Mouse (Mus musculus) layer of hippocampus, adult 9-10 months (tissue): ENCODE results near the gene Coq10a.

Source experiments
- DNase-seq: peaks from one replicate; pipeline ENCODE4 v3.0.0; 2022; ENCODE audit warnings: low spot score

Coq10a gene

GRCm38 (mm10) chr10:128385902-128386301 is 17.1 kb upstream of the Coq10a start:
- no peak for DNase-seq

- DNase-seq: no peak
Measured at GRCm38 (mm10) chr10:128382482-128382881, 13.7 kb upstream of the Coq10a start.

- no peak for DNase-seq
Measured at GRCm38 (mm10) chr10:128380565-128380964, 11.8 kb upstream of the Coq10a start.

GRCm38 (mm10) chr10:128379260-128379659 is 10.5 kb upstream of the Coq10a start:
- no peak for DNase-seq

- DNase-seq: no peak
Measured at GRCm38 (mm10) chr10:128378462-128378861, 9.7 kb upstream of the Coq10a start.

- DNase-seq: no peak
Measured at GRCm38 (mm10) chr10:128377940-128378448, 9.2 kb upstream of the Coq10a start.

- DNase-seq: no peak
Measured at GRCm38 (mm10) chr10:128377222-128377939, 8.6 kb upstream of the Coq10a start.

- no peak for DNase-seq
Measured at GRCm38 (mm10) chr10:128376455-128377211, 7.8 kb upstream of the Coq10a start, which contains the start of gene Ankrd52. Gene Ankrd52, plus strand, starts transcription at chr10:128377115.

- no peak for DNase-seq
Measured at GRCm38 (mm10) chr10:128376099-128376454, 7.3 kb upstream of the Coq10a start.

GRCm38 (mm10) chr10:128374393-128374792 is 5.6 kb upstream of the Coq10a start:
- DNase-seq: no peak

GRCm38 (mm10) chr10:128372989-128373748 is 4.4 kb upstream of the Coq10a start:
- DNase-seq: no peak

GRCm38 (mm10) chr10:128372142-128372541 is 3.3 kb upstream of the Coq10a start:
- DNase-seq: no peak

- no peak for DNase-seq
Measured at GRCm38 (mm10) chr10:128370601-128371000, 1.8 kb upstream of the Coq10a start.

- no peak for DNase-seq
Measured at GRCm38 (mm10) chr10:128370021-128370420, 1.2 kb upstream of the Coq10a start.

- DNase-seq: no peak
Measured at GRCm38 (mm10) chr10:128369599-128369998, 802 bp upstream of the Coq10a start.

- DNase-seq: no peak
Measured at GRCm38 (mm10) chr10:128369218-128369543, 384 bp upstream of the Coq10a start.

- DNase-seq: no peak
Measured at GRCm38 (mm10) chr10:128367899-128368401, 847 bp downstream of the Coq10a start.

GRCm38 (mm10) chr10:128362568-128362967 is 6.2 kb downstream of the Coq10a start:
- DNase-seq: no peak

- no peak for DNase-seq
Measured at GRCm38 (mm10) chr10:128361836-128362235, 7.0 kb downstream of the Coq10a start.

- no peak for DNase-seq
Measured at GRCm38 (mm10) chr10:128359226-128359625, 9.6 kb downstream of the Coq10a start.

GRCm38 (mm10) chr10:128358796-128359195 is 10.0 kb downstream of the Coq10a start:
- peak; percentile 58 for DNase-seq

- no peak for DNase-seq
Measured at GRCm38 (mm10) chr10:128347541-128347940, 21.3 kb downstream of the Coq10a start.
